Mouse (Mus musculus) midbrain, postnatal 0 days (tissue): ENCODE measurements at regions not wholly inside any gene's neighbourhood (a gene's known extent, or its start where the extent isn't known, plus 50 kb on each side); places are given as distances from the start of the nearest gene placed in this dataset.
A peak's percentile ranks its signal among the peaks of the same experiment; 100 is the strongest.

ENCODE experiments used
- ATAC-seq: fragments of 200-750 bp; cut with Nextera tagmentation; 2 replicates; pipeline ENCODE4 v1.8.0; 2017; ENCODE audit warnings: moderate number of reproducible peaks, mild to moderate bottlenecking, moderate TSS enrichment, moderate library complexity; ENCODE audit not compliant: low FRiP score
- DNase-seq: peaks from one replicate; pipeline ENCODE4 v3.0.0-alpha.2; 2015; ENCODE audit warnings: low spot score
- H3K27ac ChIP-seq: fragments of 300-500 bp; sonication (generic); 2 replicates; pipeline ENCODE4 v1.5.1; 2014; ENCODE audit warnings: low read depth, mild to moderate bottlenecking, low read length, mixed read lengths
- H3K27me3 ChIP-seq: fragments of 300-500 bp; sonication (generic); 2 replicates; pipeline ENCODE4 v1.6.1; 2014; ENCODE audit warnings: low read length, control low read depth, mixed read lengths; ENCODE audit not compliant: insufficient read depth
- H3K36me3 ChIP-seq: fragments of 300-500 bp; sonication (generic); 2 replicates; pipeline ENCODE4 v1.6.1; 2014; ENCODE audit warnings: low read length, control low read depth, mixed read lengths; ENCODE audit not compliant: insufficient read depth
- H3K4me1 ChIP-seq: fragments of 300-500 bp; sonication (generic); 2 replicates; pipeline ENCODE4 v1.6.1; 2014; ENCODE audit warnings: mild to moderate bottlenecking, control low read depth, antibody characterized with exemption, low read length, mixed read lengths; ENCODE audit not compliant: insufficient read depth
- H3K4me2 ChIP-seq: fragments of 300-500 bp; sonication (generic); 2 replicates; pipeline ENCODE4 v1.6.1; 2014; ENCODE audit warnings: low read depth, mild to moderate bottlenecking, low read length, mixed read lengths; ENCODE audit not compliant: poor library complexity, severe bottlenecking
- H3K4me3 ChIP-seq: fragments of 300-500 bp; sonication (generic); 2 replicates; pipeline ENCODE4 v1.5.1; 2014; ENCODE audit warnings: low read depth, mild to moderate bottlenecking, low read length, moderate library complexity
- H3K9ac ChIP-seq: fragments of 300-500 bp; sonication (generic); replicated peaks from 2 replicates; pipeline ENCODE4 v1.6.1; 2014; ENCODE audit warnings: mild to moderate bottlenecking, low read length, moderate library complexity, mixed read lengths; ENCODE audit not compliant: poor library complexity, severe bottlenecking
- H3K9me3 ChIP-seq: fragments of 300-500 bp; sonication (generic); 2 replicates; pipeline ENCODE4 v1.6.1; 2016; ENCODE audit warnings: low read length, control low read depth
- CTCF ChIP-seq: IDR thresholded peaks from 2 replicates; pipeline ENCODE4 v1.5.1; 2016; ENCODE audit warnings: antibody characterized with exemption, mild to moderate bottlenecking
- WGBS: fragments of 180-500 bp; shearing (Covaris S2); extraction: QIAGEN DNeasy Blood & Tissue Kit; methylation state at CpG from one replicate; pipeline ENCODE4 v1.1.7; 2014; 5-methylcytosine and 5-hydroxymethylcytosine counted together

DNA sequence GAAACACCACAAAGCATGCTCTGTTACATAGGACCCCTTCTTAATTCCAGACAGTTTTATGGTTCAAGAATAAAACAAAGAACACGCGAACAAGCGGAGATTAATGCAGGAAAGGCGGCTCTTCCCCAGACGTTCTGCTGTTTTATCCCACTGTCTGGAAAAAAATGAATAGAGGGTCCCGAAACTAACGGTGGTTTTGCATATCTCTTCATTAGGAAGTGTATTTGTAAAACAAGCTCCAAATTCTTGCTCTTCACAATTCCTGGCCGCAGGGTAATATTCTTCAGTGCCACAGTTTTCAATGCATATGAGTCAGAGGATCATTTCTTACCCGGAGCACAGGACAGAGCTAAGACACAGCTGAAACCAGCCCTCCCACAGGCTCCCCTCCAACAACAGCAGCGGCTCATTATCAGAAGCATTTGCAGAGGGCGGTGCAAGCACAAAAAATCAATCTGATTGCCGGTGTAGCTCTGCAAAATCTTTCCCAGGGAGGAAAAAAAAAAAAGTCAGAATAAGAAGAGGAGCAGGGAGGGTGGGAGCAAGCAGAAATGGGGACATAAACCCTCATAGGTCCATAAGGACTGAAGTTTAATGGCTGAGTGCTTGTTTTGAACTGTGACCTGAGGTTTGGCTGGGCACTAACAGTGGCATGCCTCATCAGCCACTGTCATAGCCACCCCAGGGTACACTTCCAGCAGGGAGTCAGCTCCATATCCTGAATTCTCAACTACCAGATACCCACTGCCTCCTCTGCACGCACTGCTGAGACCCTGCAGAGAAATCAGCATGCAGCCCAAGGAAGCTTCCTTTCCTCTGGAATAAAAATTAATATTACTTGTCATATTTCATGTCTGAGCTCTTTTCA lies 894.6 kb upstream of the Mms22l start:
- Histone ChIP-seq H3K36me3 (no peaks in the 10 kb centered on the region), H3K9me3 (no peaks in the 10 kb centered on the region), H3K4me1 (peaks cover 5% of the 10 kb centered on the region; the same call in 1 of the 2 replicates), H3K4me2 (peak overlapping the region; percentile 45), H3K27me3 (no peaks in the 10 kb centered on the region), H3K27ac (peak overlapping the region; percentile 69), H3K9ac (peak overlapping the region; percentile 48), H3K4me3 (peak overlapping the region; percentile 28)
- ATAC-seq (peak; percentile 82), DNase-seq (peak; percentile 47)
- TF ChIP-seq CTCF = no peak
- 9% methylated on average over 13 of the region's 13 CpGs for WGBS

DNA sequence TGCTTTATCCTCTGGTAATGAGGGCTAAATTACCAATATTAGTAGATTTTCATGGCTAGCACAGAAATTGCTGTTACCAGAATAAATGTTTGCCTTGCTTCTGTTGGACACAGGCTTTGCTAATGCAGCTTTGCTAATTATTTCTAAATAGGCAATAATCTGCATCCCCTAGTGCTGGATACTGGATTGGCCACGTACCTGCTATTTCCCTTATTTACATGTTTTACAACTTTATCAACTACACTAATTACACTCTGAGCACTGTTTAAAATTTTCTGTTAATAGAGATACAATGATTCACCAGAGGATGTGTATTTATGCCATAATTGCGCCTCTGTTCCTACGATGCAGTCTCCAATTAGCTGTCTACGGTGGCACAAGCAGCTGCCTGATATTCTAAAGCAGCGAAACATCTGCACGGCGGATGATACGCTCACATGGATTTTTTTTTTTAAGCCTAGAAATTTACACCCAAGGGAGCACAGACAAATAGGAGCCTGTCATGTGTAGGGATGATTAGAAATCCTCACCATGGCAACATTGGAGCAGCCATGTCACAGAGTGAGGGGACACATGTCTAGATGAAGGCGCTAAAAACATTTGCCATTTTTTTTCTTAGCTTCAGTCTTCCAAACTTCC lies 893.8 kb upstream of the Mms22l start:
- no peak for TF ChIP-seq CTCF
- Histone ChIP-seq H3K27me3 (no peaks in the 10 kb centered on the region), H3K4me1 (peaks cover 5% of the 10 kb centered on the region; the same call in 1 of the 2 replicates), H3K9ac (peak overlapping the region; percentile 36), H3K9me3 (no peaks in the 10 kb centered on the region), H3K27ac (peak overlapping the region; percentile 69), H3K4me3 (peak overlapping the region; percentile 28), H3K36me3 (no peaks in the 10 kb centered on the region), H3K4me2 (peak overlapping the region; percentile 45)
- peak; percentile 85 for ATAC-seq
- DNase-seq = peak; percentile 74
- WGBS = 11% methylated on average over 9 of the region's 9 CpGs

DNA sequence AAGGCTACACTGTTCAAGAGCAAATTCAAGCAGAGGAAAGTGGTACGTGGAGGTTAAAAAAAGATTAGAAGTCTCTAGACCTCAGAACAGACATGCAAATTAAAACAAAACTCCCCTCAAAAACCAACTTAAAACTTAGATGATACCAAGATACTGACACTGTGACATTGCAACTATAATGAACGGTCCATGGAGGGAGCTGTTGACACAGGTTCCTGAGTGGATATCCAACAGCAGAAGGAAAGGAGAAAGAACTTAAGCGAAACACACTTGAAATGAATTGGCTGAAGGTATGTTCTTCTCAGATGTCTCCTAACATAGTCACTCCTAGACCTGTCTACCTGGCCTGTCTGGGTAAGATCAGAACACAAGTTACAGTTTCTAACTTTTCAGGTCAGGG lies 888.9 kb upstream of the Mms22l start:
- ATAC-seq (no peak), DNase-seq (peak; percentile 13)
- H3K27ac ChIP-seq = no peak overlapping the region
- no peak overlapping the region for H3K4me3 ChIP-seq
- peak; percentile 51 for TF ChIP-seq CTCF
- H3K9me3 ChIP-seq = no peaks in the 10 kb centered on the region
- WGBS = 66% methylated on average over 3 of the region's 3 CpGs
- no peak overlapping the region for H3K4me2 ChIP-seq
- H3K27me3 ChIP-seq = no peaks in the 10 kb centered on the region
- H3K9ac ChIP-seq = no peak overlapping the region
- H3K36me3 ChIP-seq = no peaks in the 10 kb centered on the region
- peaks cover 4% of the 10 kb centered on the region; the same call in 1 of the 2 replicates for H3K4me1 ChIP-seq

- ATAC-seq (no peak), DNase-seq (no peak)
- no peaks in the 10 kb centered on the region for H3K9me3 ChIP-seq
- no peak overlapping the region for H3K4me2 ChIP-seq
- no peaks in the 10 kb centered on the region for H3K27me3 ChIP-seq
- no peaks in the 10 kb centered on the region for H3K4me1 ChIP-seq
- H3K9ac ChIP-seq = no peak overlapping the region
- H3K27ac ChIP-seq = no peak overlapping the region
- no peak overlapping the region for H3K4me3 ChIP-seq
- H3K36me3 ChIP-seq = no peaks in the 10 kb centered on the region
- TF ChIP-seq CTCF = no peak
These were observed 875.0 kb upstream of the Mms22l start for GRCm38 (mm10) chr4:23621208-23621607.

DNA sequence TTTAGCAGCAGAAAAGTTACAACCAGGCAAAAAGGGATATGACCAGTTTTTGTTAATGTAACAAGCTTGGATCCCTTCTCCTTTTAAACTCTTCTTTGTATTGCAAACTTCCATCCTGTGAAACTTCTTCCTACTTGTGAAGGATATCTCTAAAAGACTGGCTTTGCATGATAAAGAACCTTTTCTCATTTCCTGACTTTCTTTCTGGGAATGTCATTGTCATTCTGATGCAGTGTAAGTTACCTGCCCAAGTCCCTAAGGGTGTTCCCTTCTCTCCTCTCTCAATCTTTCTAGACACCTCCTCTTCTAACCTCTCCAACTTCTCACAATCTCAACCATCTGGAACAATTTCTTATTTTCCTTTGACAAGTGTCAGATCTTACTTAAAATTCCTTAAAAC lies 874.0 kb upstream of the Mms22l start:
- DNase-seq (no peak), ATAC-seq (no peak)
- TF ChIP-seq CTCF = no peak
- Histone ChIP-seq H3K4me1 (no peaks in the 10 kb centered on the region), H3K27me3 (no peaks in the 10 kb centered on the region), H3K27ac (no peak overlapping the region), H3K9ac (no peak overlapping the region), H3K9me3 (no peaks in the 10 kb centered on the region), H3K4me2 (no peak overlapping the region), H3K36me3 (no peaks in the 10 kb centered on the region), H3K4me3 (no peak overlapping the region)
